Mouse (Mus musculus): ENCODE results near the gene 4933428G20Rik. TPM values are rescaled to one million over a fixed set of nuclear protein-coding genes. Genes with fewer than 3 reads are reported as not detected.

4933428G20Rik gene
- polyA plus RNA-seq, 1 experiment = not detected

GRCm38 (mm10) chr11:97449601-97450293 is 50.4 kb downstream of the 4933428G20Rik start:
- no peaks in the 10 kb centered on the region for H3K4me1 ChIP-seq (replicated peaks; ENCODE audit: control insufficient read depth, insufficient read depth, low read length)
- no peaks in the 10 kb centered on the region for H3K36me3 ChIP-seq (ENCODE audit: control insufficient read depth, insufficient read depth, low read length)
- no peak for DNase-seq
- H3K27ac ChIP-seq (ENCODE audit: control insufficient read depth, insufficient read depth, low read length) = no peak overlapping the region
- TF ChIP-seq POLR2A (IDR thresholded peaks at IDR 0.05; ENCODE audit: control insufficient read depth, extremely low read depth, insufficient read depth, low read length, poor library complexity) = no peak
- TF ChIP-seq CTCF (IDR thresholded peaks at IDR 0.05; ENCODE audit: borderline replicate concordance, control insufficient read depth, extremely low read depth, insufficient read depth, low read length, poor library complexity) = no peak
- no peak overlapping the region for H3K4me3 ChIP-seq (ENCODE audit: control insufficient read depth, insufficient read depth, low read length)
- WGBS = 70% methylated on average over 15 of the region's 15 CpGs
- no peaks in the 10 kb centered on the region for H3K27me3 ChIP-seq (ENCODE audit: control insufficient read depth, insufficient read depth, low read length)

GRCm38 (mm10) chr11:97448611-97449394 is 51.3 kb downstream of the 4933428G20Rik start:
- Histone ChIP-seq H3K27ac (ENCODE audit: control insufficient read depth, insufficient read depth, low read length) (no peak overlapping the region), H3K36me3 (ENCODE audit: control insufficient read depth, insufficient read depth, low read length) (no peaks in the 10 kb centered on the region), H3K27me3 (ENCODE audit: control insufficient read depth, insufficient read depth, low read length) (no peaks in the 10 kb centered on the region), H3K4me1 (replicated peaks; ENCODE audit: control insufficient read depth, insufficient read depth, low read length) (no peaks in the 10 kb centered on the region), H3K4me3 (ENCODE audit: control insufficient read depth, insufficient read depth, low read length) (no peak overlapping the region)
- no peak for DNase-seq
- 94% methylated on average over 11 of the region's 11 CpGs for WGBS
- no peak for TF ChIP-seq POLR2A (IDR thresholded peaks at IDR 0.05; ENCODE audit: control insufficient read depth, extremely low read depth, insufficient read depth, low read length, poor library complexity)
- TF ChIP-seq CTCF (IDR thresholded peaks at IDR 0.05; ENCODE audit: borderline replicate concordance, control insufficient read depth, extremely low read depth, insufficient read depth, low read length, poor library complexity) = no peak

GRCm38 (mm10) chr11:97447979-97448378 is 52.2 kb downstream of the 4933428G20Rik start:
- Histone ChIP-seq H3K4me3 (ENCODE audit: control insufficient read depth, insufficient read depth, low read length) (no peak overlapping the region), H3K36me3 (ENCODE audit: control insufficient read depth, insufficient read depth, low read length) (no peaks in the 10 kb centered on the region), H3K27ac (ENCODE audit: control insufficient read depth, insufficient read depth, low read length) (no peak overlapping the region), H3K4me1 (replicated peaks; ENCODE audit: control insufficient read depth, insufficient read depth, low read length) (no peaks in the 10 kb centered on the region), H3K27me3 (ENCODE audit: control insufficient read depth, insufficient read depth, low read length) (no peaks in the 10 kb centered on the region)
- no peak for DNase-seq
- WGBS = 93% methylated on average over 7 of the region's 7 CpGs
- TF ChIP-seq CTCF (IDR thresholded peaks at IDR 0.05; ENCODE audit: borderline replicate concordance, control insufficient read depth, extremely low read depth, insufficient read depth, low read length, poor library complexity) (no peak), POLR2A (IDR thresholded peaks at IDR 0.05; ENCODE audit: control insufficient read depth, extremely low read depth, insufficient read depth, low read length, poor library complexity) (no peak)

GRCm38 (mm10) chr11:97445999-97446511 is 54.1 kb downstream of the 4933428G20Rik start:
- Histone ChIP-seq H3K4me3 (ENCODE audit: control insufficient read depth, insufficient read depth, low read length) (no peak overlapping the region), H3K4me1 (replicated peaks; ENCODE audit: control insufficient read depth, insufficient read depth, low read length) (peaks cover 9% of the 10 kb centered on the region; the same call in 1 of the 2 replicates), H3K27me3 (ENCODE audit: control insufficient read depth, insufficient read depth, low read length) (peaks cover 2% of the 10 kb centered on the region; the same call in 1 of the 2 replicates), H3K36me3 (ENCODE audit: control insufficient read depth, insufficient read depth, low read length) (no peaks in the 10 kb centered on the region), H3K27ac (ENCODE audit: control insufficient read depth, insufficient read depth, low read length) (no peak overlapping the region)
- 94% methylated on average over 4 of the region's 4 CpGs for WGBS
- no peak for DNase-seq
- TF ChIP-seq POLR2A (IDR thresholded peaks at IDR 0.05; ENCODE audit: control insufficient read depth, extremely low read depth, insufficient read depth, low read length, poor library complexity) = no peak
- TF ChIP-seq CTCF (IDR thresholded peaks at IDR 0.05; ENCODE audit: borderline replicate concordance, control insufficient read depth, extremely low read depth, insufficient read depth, low read length, poor library complexity) = no peak

- WGBS = 93% methylated on average over 6 of the region's 6 CpGs
- TF ChIP-seq CTCF (IDR thresholded peaks at IDR 0.05; ENCODE audit: borderline replicate concordance, control insufficient read depth, extremely low read depth, insufficient read depth, low read length, poor library complexity) (no peak), POLR2A (IDR thresholded peaks at IDR 0.05; ENCODE audit: control insufficient read depth, extremely low read depth, insufficient read depth, low read length, poor library complexity) (no peak)
- Histone ChIP-seq H3K36me3 (ENCODE audit: control insufficient read depth, insufficient read depth, low read length) (no peaks in the 10 kb centered on the region), H3K4me1 (replicated peaks; ENCODE audit: control insufficient read depth, insufficient read depth, low read length) (peaks cover 9% of the 10 kb centered on the region; the same call in 1 of the 2 replicates), H3K27me3 (ENCODE audit: control insufficient read depth, insufficient read depth, low read length) (peaks cover 5% of the 10 kb centered on the region; the same call in 1 of the 2 replicates), H3K27ac (ENCODE audit: control insufficient read depth, insufficient read depth, low read length) (no peak overlapping the region), H3K4me3 (ENCODE audit: control insufficient read depth, insufficient read depth, low read length) (no peak overlapping the region)
- DNase-seq = no peak
These were observed 54.5 kb downstream of the 4933428G20Rik start for GRCm38 (mm10) chr11:97445596-97445995.

GRCm38 (mm10) chr11:97442891-97443675 is 57.1 kb downstream of the 4933428G20Rik start:
- peaks cover 21% of the 10 kb centered on the region for H3K4me1 ChIP-seq (replicated peaks; ENCODE audit: control insufficient read depth, insufficient read depth, low read length)
- no peak overlapping the region for H3K27ac ChIP-seq (ENCODE audit: control insufficient read depth, insufficient read depth, low read length)

More at GRCm38 (mm10) chr11:97442891-97443675, 57.1 kb downstream of the 4933428G20Rik start:
- Histone ChIP-seq H3K36me3 (ENCODE audit: control insufficient read depth, insufficient read depth, low read length) (no peaks in the 10 kb centered on the region), H3K27me3 (ENCODE audit: control insufficient read depth, insufficient read depth, low read length) (peaks cover 12% of the 10 kb centered on the region), H3K4me3 (ENCODE audit: control insufficient read depth, insufficient read depth, low read length) (no peak overlapping the region)
- DNase-seq = no peak
- TF ChIP-seq CTCF (IDR thresholded peaks at IDR 0.05; ENCODE audit: borderline replicate concordance, control insufficient read depth, extremely low read depth, insufficient read depth, low read length, poor library complexity) (no peak), POLR2A (IDR thresholded peaks at IDR 0.05; ENCODE audit: control insufficient read depth, extremely low read depth, insufficient read depth, low read length, poor library complexity) (no peak)
- WGBS = 84% methylated on average over 11 of the region's 11 CpGs
